Mouse (Mus musculus): Measurements from ENCODE around the gene Mpl.

Mpl gene

DNA sequence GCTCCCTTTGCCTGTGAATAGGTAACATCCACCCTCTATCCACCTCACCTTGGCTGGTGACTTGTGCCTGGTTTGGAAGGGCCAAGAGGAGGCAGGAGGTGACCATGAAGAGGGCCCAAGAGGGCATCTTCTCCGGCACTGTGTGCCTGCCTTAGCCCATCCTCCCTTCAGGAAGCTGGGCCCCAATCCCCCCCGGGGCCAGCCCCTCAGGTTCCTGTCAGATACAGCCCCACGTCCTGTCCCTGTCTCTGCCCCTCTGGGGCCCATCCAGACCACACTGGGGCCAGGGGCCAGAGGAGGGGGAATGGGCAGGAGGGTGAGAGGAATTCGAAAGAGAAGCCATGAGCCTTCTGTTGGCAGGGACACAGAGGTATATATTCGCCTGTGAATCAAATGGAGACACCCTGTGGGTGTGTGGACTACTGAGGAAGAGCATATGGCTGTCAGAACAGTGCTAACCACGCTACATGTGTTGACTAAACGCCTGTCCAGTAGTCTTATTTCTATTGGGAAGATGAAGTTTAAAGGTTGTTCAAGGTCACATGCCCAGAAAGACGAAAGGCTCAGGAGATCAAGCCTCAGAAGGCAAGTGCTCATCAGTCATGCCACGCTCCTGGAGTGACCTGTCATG is at the start of gene Mpl:
Mpl (minus strand) TSS at position 169 of the 631 bp plus-strand sequence.
- no peak for DNase-seq

DNA sequence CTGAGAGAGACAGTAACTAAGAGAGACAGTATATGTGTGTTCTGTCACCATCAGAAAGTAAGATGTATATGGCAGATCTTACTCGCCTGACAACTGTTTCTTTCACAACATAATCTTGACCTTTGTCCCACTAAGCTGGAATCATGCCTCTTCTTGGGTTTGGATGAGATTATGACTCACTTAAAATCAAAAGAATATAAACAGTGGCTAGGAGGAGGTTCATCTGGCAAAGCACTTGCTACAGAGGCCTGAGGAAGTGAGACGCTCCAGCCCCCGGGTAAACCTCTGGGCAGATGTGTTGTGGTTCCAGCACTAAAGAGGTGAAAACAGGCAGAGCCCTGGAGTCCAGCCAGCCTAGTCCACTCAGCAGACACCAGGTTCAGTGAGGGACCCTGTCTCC is 48.2 kb upstream of the Mpl start:
- no peak for DNase-seq

DNA sequence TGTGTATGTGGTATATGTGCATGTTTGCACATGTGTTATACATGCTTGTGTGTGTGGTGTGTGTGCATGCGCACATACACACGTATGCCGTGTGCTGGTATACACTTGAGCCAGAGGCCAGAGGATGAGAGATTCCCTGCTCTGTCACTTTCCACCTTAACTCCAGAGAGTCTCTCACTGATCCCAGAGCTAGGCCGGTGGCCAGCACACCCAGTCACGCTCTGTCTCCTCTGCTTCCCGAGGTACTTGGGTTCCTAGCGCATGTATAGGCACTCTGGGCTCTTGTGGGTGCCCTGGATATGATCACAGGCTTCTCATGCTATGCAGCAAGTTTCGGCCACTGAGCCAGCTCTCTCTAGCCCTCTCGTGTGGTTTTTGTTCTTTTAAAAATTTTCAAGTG is 43.5 kb upstream of the Mpl start:
- DNase-seq: no peak

DNA sequence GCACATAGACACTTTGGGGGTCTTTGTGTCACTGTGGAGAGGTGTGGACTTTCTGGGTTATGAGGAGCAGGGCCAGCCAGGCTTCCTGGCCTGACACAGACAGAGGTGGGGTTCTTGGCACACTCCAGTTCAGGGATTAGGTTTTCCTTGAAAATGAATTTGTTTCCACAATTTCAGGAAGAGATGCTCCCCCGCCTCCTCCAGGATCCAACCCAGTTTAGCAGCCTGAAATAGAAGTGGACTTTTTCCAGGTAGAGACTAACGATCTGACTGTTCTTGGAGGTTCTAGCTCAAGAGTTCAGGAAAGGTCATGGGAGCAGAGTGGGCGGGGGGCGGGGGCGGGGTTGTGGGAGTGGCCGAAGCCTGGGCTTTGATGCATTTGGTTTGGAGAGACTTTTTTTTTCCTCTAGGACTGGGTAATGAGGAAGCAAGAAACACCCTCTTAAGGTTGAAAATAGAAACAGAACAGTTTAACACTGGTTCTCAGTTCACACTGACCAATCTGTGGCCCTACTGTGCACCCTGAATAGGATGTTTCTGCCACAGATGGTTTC is 42.9 kb upstream of the Mpl start:
- no peak for DNase-seq

DNA sequence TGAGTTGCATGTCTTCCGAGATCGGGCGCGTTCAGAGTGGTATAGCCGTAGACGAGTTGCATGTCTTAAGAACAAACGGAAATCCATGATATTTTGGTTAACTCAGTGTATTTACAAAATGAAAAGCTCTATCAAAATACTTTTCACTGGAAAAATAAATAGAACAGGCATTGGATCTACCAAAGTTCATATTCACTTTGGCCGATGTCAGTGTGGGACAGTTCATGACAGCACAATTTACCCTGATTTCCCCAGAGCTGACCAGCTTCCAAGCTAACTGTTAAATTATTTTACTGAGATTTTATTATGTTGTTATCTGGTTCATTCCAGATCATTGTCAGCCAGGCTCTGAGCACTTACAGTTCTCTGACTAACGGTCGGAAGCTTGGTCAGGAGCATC is 33.1 kb upstream of the Mpl start:
- DNase-seq: no peak

DNA sequence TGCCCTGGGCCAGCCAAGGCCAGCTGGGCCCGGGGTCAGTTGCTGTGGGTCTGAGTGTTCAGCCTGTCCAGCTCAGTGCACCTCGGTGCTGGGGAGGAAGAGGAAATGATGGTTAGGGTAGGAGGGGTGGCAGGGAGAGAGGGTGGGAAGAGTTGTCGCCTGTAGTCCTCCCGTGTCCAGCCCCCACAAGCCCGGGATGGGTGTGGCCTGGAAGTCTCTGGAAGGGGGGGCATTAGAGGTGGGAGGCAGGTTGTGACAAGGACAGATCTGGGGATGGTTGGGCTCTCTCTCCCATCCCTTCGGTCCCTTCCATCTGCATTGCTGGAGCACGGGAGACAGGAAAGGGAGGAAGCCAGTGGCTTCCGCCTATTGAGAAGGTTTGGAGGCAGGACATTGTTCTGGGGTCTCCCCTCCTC is 32.4 kb upstream of the Mpl start, which contains the start of gene Tie1:
Tie1 (minus strand) TSS at position 345 of the 416 bp plus-strand sequence.
- DNase-seq: no peak

DNA sequence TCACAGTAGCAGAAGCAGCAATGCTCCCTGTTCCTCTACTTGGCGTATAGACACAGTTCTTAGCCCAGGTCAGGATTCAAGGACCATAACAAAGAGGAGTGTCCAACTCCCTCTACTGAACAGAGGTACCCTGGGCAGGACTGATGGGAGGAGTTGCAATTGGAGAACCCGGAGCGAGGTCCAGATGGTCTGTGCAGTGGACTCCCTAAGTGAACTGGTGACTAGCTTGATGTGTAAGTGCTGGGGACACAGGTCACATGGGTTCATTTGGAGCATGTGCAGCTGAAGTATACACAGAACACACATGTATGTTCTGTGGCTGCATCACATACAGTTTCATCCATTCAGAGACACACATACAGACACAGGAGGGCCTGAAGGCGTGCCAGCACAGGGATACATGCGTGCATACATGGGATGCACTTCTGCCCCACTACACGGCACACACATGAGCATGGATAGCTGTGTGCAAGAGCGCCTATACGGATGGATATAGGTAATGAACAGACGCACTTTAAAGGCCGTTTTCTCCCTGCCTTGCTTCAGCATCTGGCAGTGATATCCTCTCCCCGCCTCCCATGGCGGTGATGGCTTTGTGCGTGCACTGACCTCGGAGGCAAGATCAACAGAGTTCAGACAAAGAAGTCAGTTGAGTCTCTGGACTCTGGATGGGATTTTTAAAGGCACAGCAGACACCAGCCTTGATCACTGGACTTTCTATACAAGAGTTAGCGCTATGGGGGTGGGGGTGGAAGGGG is 19.6 kb upstream of the Mpl start:
- no peak for DNase-seq

DNA sequence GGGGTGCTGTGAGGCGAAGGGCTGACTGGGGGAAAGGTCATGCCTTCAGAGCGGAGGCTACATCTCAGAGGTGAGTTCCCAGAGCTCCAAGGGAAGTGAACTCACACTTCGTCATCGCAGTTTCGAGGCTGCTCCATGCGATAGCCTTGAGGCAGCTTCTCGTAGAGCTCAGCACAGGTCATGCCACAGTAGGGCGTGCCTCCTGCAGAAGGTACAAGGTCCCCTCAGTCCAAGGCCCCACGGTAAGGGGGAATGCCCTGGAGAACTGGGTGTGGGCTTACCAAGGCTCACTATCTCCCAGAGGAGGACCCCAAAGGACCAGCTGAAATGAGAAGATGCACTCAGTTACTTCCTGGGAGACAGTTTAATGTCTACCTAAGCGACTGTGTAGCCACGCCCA is 15.4 kb upstream of the Mpl start:
- no peak for DNase-seq

DNA sequence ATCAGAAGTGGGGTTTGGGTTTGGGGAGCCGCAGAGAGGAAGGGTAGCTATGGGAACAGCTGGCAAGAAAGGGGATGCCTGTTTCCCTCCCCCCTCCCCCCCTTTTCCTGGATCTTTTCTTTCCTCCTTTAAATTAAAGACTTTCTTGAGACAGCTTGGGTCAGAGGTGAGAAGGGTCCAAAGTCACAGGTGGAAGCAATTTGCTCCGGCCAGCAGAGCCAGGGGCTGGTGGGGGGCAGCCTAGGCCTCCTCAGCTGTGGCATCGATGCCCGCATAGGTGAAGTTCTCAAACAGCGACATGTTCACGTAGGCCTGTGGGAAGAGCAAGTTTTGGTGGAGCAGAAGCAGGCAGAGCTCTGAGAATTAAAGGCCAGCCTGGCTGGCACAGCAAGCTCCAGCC is 14.0 kb upstream of the Mpl start:
- DNase-seq: no peak

DNA sequence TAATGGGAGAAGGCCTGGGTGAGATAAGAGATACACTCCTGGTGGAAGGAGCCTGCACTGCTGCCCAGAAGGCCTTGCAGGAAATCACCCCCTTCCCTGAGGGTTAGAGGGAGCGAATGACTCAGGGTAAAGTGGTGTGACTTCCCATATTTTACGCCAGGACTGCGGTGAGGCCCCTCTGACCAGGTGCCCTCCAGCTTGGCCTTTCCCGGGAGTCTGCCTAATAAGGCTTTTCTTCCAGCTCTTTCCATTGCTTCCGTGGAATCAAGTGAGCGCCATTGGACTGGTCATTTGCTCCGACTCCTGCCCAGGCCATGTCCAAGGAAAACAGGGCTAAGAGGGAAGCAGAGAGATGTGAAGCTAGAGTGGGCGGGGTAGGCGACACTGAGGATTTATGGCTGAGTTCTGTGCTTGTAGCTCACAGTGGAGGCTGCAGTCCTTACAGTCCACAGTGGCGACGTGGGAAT is 8.4 kb upstream of the Mpl start:
- no peak for DNase-seq

DNA sequence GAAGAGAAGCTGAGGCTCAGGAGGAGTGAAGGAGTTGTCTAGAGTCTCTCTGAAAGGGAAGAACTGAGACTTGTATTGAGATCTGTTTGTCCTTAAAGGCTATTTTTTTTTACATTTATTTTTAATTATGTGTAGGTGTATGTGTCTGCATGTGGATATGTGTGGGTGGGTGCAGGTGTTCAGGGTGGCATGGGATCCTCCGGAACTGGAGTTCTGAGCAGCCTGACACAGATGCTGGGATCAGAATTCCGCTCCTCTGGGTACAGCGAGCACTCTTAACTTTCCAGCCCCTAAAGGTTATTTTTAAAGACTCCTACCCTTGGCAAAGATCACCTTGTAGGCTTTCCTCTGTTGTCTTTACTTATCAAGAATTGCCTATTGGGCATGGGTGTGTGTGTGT is 7.6 kb upstream of the Mpl start:
- DNase-seq: no peak

DNA sequence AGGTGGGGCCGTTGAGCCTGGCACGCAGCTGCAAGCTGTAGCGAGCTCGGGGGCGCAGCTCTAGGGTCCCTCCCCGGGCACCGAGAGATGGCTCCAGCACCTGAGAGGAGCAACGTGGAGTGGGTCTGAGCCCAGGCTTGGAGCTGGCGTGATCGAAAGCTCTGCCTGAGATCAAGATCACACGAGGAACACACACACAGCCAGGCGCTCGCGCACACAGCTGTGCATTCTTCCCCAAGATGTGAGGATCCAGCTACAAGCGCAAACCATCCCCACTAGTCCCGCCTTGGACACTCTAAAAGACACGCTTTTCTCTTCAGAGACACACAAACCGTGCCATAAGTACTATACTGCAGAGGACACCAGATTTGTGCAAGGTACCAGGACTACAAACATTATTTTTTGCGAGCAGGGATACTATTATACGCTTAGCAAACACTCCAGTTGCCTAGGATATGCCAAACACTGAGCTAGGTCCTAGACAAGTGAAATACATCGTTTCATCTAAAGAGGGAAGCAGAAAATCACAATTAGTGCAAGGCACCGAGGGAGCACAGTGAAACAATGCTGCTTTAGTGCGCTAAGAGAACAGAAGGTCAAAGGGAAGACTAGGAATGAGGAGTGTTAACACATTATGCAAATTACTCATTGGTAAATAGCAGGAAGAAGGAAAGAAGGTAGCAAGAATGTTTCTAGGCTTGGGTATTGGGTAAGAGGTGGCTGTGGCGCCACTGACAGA is 10.7 kb downstream of the Mpl start:
- DNase-seq: no peak

DNA sequence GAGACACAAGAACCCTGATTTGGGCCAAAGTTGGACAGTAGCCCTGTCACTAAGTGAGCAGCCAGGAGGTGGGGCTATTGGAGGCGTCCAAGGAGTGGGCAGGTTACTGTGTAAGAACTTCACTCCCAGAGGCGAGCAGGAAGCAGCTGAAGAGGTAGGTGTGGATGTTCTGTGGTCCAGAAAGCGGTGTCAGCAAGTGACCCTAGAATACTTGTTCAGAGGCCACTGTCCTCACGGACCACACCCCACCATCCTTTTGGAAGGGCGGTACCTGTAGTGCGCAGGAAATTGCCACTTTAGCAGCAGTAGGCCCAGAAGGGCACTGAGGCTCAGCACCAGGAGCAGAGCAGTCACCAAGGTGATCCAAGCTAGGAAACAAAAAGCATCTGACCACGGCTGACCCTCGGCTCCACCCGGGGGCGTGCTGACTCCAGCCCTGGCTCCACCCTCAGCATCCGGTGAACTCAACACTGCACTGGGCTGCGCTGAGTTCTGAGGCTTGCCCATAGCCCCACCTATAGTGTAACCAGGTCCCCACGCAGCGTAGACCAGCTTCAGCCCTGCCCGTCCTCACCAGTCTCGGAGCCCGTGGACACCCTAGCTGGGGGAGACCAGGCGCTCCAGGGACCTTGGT is 11.4 kb downstream of the Mpl start:
- DNase-seq: peak; percentile 42 to 44

DNA sequence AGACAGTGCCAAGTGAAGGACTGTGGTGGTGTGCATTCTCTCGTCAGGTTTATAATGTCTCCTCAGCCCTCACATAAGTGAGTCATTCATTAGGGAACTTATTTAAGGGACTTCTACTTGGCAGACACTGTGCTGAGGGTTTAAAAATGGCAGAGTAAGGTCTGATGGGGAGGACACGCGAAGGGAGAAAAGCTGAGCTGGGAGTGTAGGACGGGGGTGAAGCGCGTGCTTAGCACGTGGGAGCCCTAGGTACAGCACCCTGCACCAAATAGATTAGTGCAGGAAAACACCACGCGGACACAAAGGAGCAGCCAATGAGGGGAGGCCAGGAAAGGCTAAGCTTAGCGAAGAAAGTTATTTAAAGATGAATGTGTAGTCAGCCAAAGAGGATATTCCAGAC is 12.2 kb downstream of the Mpl start:
- no peak for DNase-seq

DNA sequence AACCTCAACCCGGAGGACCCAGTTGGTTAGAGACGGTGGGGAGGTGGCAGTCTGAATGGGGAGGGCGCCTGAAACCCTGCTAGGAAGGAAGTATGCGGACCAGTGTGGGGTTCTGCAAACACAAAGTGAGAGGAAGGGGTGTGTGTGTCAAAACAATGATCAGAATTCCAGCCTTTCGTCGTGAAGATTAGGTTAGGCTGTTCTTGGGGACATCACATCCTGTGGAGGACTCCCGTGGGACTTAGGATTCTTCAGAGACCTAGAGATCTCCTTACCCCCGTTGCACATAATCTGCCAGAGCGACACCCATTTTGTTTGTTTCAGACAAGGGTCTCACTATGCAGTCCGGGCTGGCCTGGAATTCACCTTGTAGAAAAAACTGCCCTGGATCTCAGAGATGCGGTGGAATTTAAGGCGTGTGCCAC is 19.5 kb downstream of the Mpl start:
- DNase-seq: peak; percentile 22 to 28

DNA sequence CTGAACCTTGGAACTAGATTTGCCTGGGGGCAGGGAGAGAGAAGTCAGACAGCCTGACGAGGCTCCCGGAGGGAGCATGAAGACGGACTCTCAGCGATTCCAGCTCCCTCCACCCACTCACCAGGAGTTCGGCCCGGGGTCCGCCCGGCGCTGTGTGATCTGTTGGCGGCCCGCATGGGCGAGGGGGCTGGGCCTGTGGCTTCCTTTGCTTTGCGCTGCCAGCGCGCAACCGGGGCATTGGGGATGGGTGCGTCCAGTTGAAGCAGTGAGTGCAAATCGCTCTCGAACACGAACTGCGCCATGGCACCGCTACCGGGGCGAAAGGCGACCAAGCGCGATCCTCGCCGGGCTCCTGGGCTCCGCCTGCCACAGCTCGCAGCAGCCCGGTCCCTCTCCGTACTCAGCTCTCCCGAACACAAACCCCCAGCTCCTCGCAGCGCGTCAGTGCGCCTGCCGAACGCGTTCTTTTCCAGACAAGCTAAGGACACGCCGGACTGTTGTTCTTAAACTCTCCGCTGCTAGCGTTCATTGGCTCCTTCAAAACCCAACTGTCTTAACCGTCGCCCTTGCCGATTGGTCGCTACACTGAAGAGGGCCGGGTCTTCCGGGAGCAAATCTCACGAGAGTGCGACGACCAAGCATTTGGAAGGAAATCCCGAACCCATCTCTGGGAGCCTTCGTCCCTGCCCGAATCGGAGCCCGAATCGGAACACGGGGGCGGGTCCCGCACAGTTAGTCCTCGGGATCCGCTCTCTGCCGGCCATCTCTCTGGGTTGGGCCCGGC is 20.3 kb downstream of the Mpl start, which contains the start of gene Cdc20:
Cdc20 (minus strand) TSS at position 533 of the 784 bp plus-strand sequence.
- peak; percentile 91 for DNase-seq

DNA sequence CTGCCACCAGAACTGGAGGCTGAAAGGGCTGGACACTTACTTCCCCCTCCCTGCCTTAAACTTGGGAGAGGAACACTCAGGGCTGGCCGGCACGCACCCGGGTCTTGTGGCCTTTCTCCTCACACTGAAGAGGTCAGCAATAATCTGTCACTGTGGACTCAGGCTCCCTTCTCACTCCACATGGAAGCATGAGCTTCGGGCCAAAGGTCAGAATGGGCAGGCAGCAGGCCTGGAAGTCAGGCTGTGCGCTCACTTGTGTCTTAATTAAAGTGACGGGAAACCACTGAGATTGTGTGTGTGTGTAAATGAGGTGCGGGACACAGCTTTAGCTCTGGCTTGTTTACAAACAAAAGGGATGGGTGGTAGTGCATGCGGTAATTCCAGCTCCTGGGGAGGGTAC is 25.0 kb downstream of the Mpl start:
- DNase-seq: no peak

DNA sequence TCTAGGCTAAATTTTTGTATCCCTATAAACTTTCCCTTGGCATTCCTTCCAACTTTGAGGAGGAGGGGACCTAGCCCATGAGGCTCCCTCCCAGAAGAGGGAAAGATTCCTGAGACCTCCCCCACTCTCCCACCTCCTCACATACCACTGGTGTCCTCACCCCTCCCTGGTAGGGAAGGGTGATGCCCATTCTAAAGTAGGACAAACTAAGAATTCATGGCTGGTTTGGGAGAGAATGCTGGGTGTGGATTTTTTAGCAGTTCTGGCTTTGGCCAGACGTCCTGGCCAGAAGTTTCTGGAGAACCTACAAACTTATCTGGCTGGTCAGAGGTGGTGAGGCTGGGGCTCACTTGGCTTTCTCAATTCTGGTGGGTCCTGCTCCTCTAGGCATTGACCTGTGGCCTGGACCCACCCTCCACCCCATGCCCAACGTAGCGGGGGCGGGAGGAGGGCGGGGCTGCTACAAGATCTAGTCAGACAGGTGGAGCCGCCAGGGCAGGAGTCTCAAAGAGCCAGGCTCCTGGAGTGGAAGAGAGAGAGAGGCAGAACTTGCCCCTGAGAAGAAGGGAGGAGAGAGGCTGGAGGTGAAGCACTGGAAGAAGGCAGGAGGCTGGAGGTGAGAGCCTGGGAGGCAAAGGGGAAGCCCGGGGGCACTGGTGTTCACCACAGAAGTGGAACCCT is 28.0 kb downstream of the Mpl start:
- no peak for DNase-seq

DNA sequence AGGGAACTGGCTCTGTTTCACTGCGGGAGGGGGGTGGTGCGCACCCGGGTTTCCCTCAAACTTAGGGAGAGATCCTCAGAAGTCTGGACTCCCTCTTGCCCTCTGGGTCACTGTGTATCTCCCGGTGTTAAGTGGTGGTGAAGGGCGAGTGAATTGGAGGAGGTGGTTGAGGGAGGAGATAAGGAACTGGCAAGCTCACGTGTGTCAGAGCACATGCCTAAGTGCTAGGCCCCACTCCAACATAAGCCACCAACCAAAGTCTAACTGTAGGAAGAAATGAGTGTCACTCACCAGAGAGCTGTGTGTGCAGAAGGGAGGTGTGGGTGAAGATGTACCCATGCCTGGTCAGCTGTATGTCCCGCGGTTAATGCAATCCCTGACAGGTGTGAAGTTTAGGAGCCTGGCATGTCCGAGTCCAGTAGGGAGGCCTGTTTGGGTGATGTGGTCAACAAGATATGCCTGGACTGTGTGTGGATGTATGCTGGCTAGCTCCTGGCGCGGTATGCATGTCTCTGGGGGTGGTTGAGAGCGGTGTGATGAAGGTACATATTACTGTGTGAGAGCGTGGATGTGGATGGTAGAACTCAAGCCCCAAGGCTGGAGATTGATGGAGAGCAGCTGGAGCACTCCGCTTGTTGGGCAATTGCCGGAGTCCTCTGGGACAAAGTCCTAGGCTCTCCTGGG is 28.6 kb downstream of the Mpl start:
- DNase-seq: no peak

DNA sequence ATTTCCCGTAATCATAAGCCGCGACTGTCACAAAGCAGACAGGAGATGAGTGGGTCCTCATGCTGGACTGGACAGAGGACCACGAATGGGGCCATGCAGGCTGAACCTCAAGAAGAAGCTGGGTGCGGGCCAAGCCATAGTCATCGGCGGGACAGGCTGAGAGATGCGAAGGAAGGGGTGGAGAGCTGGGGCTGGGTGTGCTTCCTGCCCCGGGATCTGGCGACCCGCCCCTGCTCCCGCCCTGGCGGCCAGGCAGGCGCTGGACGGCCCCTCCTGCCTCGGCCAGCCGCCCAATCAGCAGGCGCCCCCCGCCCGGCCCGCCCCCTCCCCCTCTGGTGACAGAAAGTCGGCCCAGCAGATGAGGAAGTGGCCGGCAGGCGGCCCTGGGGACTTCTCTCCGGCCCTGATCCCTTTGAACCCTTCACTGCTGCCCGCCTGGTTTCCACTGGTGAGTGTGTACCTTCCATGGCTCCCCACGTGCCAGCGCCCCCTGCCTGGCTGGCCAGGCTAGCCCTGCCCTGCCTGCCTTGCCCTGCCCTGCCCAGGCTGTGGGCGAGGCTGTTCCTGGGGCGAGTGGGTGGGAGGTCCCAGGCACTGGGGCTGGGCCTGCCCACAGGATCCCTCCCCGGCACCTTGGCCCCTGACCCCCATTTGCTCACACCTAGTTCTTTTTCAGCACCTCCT is 29.4 kb downstream of the Mpl start, which contains the start of gene Elovl1:
Elovl1 (plus strand) TSS at position 326 of the 684 bp plus-strand sequence.
- DNase-seq: peak; percentile 80 to 83
